Mouse (Mus musculus): Measurements from ENCODE around the gene Gm20388.

- TF ChIP-seq CTCF (IDR thresholded peaks at IDR 0.05; ENCODE audit: extremely low read depth, insufficient read depth, low read length) (no peak), POLR2A (IDR thresholded peaks at IDR 0.05; ENCODE audit: extremely low read depth, insufficient read depth, low read length) (no peak)
These were observed 2790.0 kb downstream of the Gm20388 start for GRCm38 (mm10) chr8:122700628-122701027.

Data from cortical plate, adult 2 months (tissue).